Mouse (Mus musculus) thymus, adult 2 months (tissue): ENCODE measurements around the gene Tspyl2.
"Not testable (repeated sequence)": the region's sequence is repeated elsewhere in the genome, so short reads cannot be mapped to it uniquely, and the experiment has no call there.

Experiments used
- CTCF ChIP-seq: fragments of 200-500 bp; IDR thresholded peaks from 2 replicates; pipeline ENCODE4 v1.5.1; 2012; ENCODE audit warnings: mild to moderate bottlenecking, control low read depth, low read length, moderate library complexity, borderline replicate concordance; ENCODE audit not compliant: control insufficient read depth, poor library complexity, insufficient read depth; ENCODE audit errors: extremely low read depth
- POLR2A ChIP-seq: fragments of 200-500 bp; IDR thresholded peaks from 2 replicates; pipeline ENCODE4 v1.6.1; 2012; ENCODE audit warnings: mild to moderate bottlenecking, low read length, control low read depth, moderate library complexity; ENCODE audit not compliant: control insufficient read depth, poor library complexity, insufficient read depth; ENCODE audit errors: extremely low read depth

DNA sequence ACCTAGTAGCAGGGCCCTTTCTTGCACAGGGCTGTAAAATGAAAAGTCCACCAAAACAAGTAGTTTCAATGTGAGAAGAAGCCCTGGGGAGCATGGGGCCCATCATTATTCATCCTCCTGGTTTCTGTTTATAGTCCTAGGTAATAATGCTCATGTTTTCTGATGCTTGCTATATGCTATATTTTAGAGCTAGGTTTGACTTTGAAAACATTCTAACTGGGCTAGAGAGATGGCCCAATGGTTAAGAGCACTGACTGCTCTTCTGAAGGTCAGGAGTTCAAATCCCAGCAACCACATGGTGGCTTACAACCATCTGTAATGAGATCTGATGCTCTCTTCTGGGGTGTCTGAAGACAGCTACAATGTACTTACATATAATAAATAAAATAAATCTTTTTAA, 12.8 kb downstream of the Tspyl2 start:
- not testable (repeated sequence) for TF ChIP-seq CTCF, POLR2A
